In the genomic region with DNA sequence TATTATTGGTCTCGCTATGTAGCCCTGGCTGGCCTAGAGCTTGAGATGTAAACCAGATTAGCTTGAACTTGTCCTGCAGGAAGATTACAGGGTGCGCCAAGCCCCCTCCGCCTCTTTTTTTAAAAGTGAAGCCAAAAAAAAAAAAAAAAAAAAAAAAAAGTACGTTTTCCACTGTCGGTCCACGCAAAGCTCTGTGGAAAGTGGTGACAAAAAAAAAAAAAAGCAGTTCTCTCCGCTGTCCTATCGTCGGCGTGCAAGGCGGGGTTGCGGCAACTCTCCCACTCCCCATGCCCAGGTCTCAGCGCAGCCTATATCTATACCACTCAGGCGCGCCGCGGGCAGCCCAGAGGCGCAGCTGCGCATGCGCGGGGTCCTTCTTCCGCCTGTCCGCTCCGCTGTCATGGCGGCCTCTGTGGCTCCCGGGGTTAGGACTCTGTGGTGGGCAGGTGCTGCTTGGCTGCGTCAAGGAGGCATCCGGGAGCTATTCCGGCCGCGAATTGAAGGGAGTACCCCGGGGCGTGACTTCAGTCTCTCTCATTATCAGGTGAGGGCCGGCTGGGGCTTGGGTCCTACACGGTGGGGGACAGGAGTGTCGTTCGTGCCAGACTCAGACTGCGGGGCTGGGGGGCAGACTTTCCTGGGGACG, we compare ENCODE assay signal across 8 mouse cellular contexts. TPM values are rescaled to one million over a fixed set of nuclear protein-coding genes. Genes with fewer than 3 reads are reported as not detected.
A peak's percentile ranks its signal among the peaks of the same experiment; 100 is the strongest.
DNase-seq lines count a peak whose midpoint lies in the region; ATAC-seq and TF ChIP-seq lines count a peak whose summit lies in the region.

Gene Mrpl9 (plus strand): TSS at position 368 of the 646 bp plus-strand sequence.

- peak within 1 kb of the TSS; percentile 82 for H3K27ac ChIP-seq in hindbrain, embryonic 14.5 days

- CTCF ChIA-PET in Patski (lab: Charles Lee): interaction anchor here (0.7 to 2.4 kb wide), 3 partner anchors 14 to 118 kb away, joined by 4 to 9 read pairs (median 4); no protein-coding TSS in a partner anchor

- peak within 1 kb of the TSS; percentile 91 for H3K4me2 ChIP-seq in hindbrain, embryonic 14.5 days (replicated peaks)

- in situ Hi-C loops in Patski (cut with MboI; ENCODE audit: low pct_unique_long_range_greater_than_20kb): loop anchor here (5.0 kb wide), 1 partner anchor 76 kb away; no protein-coding TSS in a partner anchor

- peak; percentile 92 for ATAC-seq in Patski
- peak; percentile 98 for ATAC-seq in hindbrain, embryonic 14.5 days (ENCODE audit: low FRiP score)

- no peaks in the 10 kb centered on the region for H3K9me3 ChIP-seq in hindbrain, embryonic 14.5 days (ENCODE audit: control insufficient read depth, low read length)

- H3K4me3 ChIP-seq in hindbrain, embryonic 14.5 days (replicated peaks; ENCODE audit: low read length): peak within 1 kb of the TSS; percentile 98

- peak within 1 kb of the TSS; percentile 95 for H3K9ac ChIP-seq in hindbrain, embryonic 14.5 days

- POLR2A ChIA-PET in Patski (lab: Charles Lee): interaction anchor here (0.5 to 2.0 kb wide), 12 partner anchors 15 to 216 kb away, joined by 3 to 9 read pairs (median 3); no protein-coding TSS in a partner anchor

- peaks cover 16% of the 10 kb centered on the region for H3K27me3 ChIP-seq in Patski
- H3K27me3 ChIP-seq in hindbrain, embryonic 14.5 days (ENCODE audit: control insufficient read depth, insufficient read depth, low read length): no peaks in the 10 kb centered on the region

- WGBS in hindbrain, embryonic 14.5 days: 1% methylated on average over 39 of the region's 39 CpGs

- H3K4me1 ChIP-seq in hindbrain, embryonic 14.5 days (replicated peaks; ENCODE audit: control insufficient read depth, insufficient read depth, low read length): no peaks in the 10 kb centered on the region

- peak; percentile 79 for DNase-seq in Patski (ENCODE audit: low read depth, low spot score)
- DNase-seq in cerebellum, postnatal 14 days: peak; percentile 98
- peak; percentile 89 to 97 for DNase-seq in frontal cortex, postnatal 25 days (ENCODE audit: low spot score in 2 of 2)
- DNase-seq in hindbrain, embryonic 14.5 days (ENCODE audit: low spot score): peak; percentile 98
- peak; percentile 93 to 94 for DNase-seq in layer of hippocampus, postnatal 36 days
- peak; percentile 95 for DNase-seq in lung, postnatal 36 days
- peak; percentile 96 for DNase-seq in retina, postnatal 1 day
- peak; percentile 81 to 87 for DNase-seq in urinary bladder, adult 18-20 months (ENCODE audit: low spot score in 2 of 2)

- no peak for TF ChIP-seq CTCF in Patski (IDR thresholded peaks at IDR 0.05)

- H3K36me3 ChIP-seq in hindbrain, embryonic 14.5 days (replicated peaks; ENCODE audit: control insufficient read depth, insufficient read depth): peaks cover 36% of the 10 kb centered on the region

RNA-seq across cellular contexts. Expression of gene Mrpl9, which starts in this region (rescaled TPM):
- 101 TPM for polyA plus RNA-seq in Patski (2021)
- 58.4 and 59.9 TPM in 2 replicates for polyA plus RNA-seq in hindbrain, embryonic 14.5 days (2014; fragmentation: Nextera tagmentation; extraction: Ambion mirVana)
- total RNA-seq in layer of hippocampus, postnatal 36 days (2021): 10 to 100 TPM; 44.7 to 45.3 TPM

Comparison
In these comparisons a context has a peak if more than half of its experiments do, and no peak if none do; other contexts are left out.
1. Peak in every context shown above with its lines: DNase-seq, ATAC-seq, H3K4me3 ChIP-seq and H3K27ac ChIP-seq.